Mouse (Mus musculus) MEL (cell line): ENCODE results near the gene Ubac2. TPM values are rescaled to one million over a fixed set of nuclear protein-coding genes. Genes with fewer than 3 reads are reported as not detected.

ENCODE experiments used
- DNase-seq: peaks from one replicate; pipeline ENCODE4 v3.0.0; 2011; ENCODE audit warnings: low read depth, low spot score
- H3K27ac ChIP-seq: 2 replicates; pipeline ENCODE4 v1.5.1; 2012; ENCODE audit warnings: low read depth, mild to moderate bottlenecking, control low read depth, low read length, moderate library complexity; ENCODE audit not compliant: control insufficient read depth
- H3K27me3 ChIP-seq, 2 experiments: fragments of 150-350 bp in 1 of 2; sonication (generic) in 1 of 2; 2 replicates each; pipeline ENCODE4 v1.6.1; 2012; ENCODE audit warnings: low read length in 2 of 2, mild to moderate bottlenecking in 2 of 2, improper control_type of control experiment in 1 of 2, moderate library complexity in 1 of 2; ENCODE audit not compliant: insufficient read depth in 2 of 2, control insufficient read depth in 1 of 2
- H3K36me3 ChIP-seq, 2 experiments: 2 replicates each; pipeline ENCODE4 v1.6.1; 2012 to 2014; ENCODE audit warnings: low read length in 2 of 2, improper control_type of control experiment in 1 of 2, inconsistent platforms in 1 of 2, mild to moderate bottlenecking in 1 of 2; ENCODE audit not compliant: insufficient read depth in 2 of 2, control insufficient read depth in 1 of 2
- H3K4me1 ChIP-seq, 2 experiments: fragments of 150-350 bp in 1 of 2; sonication (generic) in 1 of 2; 2 replicates each; pipeline ENCODE4 v1.6.1; 2012; ENCODE audit warnings: low read length in 2 of 2, improper control_type of control experiment in 1 of 2, mild to moderate bottlenecking in 1 of 2; ENCODE audit not compliant: insufficient read depth in 2 of 2, control insufficient read depth in 1 of 2
- H3K4me3 ChIP-seq, 2 experiments: fragments of 150-350 bp in 1 of 2; sonication (generic) in 1 of 2; 2 replicates each; pipeline ENCODE4 v1.5.1; 2012; ENCODE audit warnings: low read depth in 2 of 2, low read length in 2 of 2, mild to moderate bottlenecking in 2 of 2, moderate library complexity in 2 of 2, control low read depth in 1 of 2, improper control_type of control experiment in 1 of 2; ENCODE audit not compliant: control insufficient read depth in 1 of 2, insufficient read depth in 1 of 2
- H3K79me2 ChIP-seq: 2 replicates; pipeline ENCODE4 v1.6.1; 2012; ENCODE audit warnings: mild to moderate bottlenecking, low read length, moderate library complexity; ENCODE audit not compliant: control insufficient read depth, poor library complexity, insufficient read depth
- H3K9ac ChIP-seq: 2 replicates; pipeline ENCODE4 v1.6.1; 2012; ENCODE audit warnings: low read depth, mild to moderate bottlenecking, control low read depth, low read length, moderate library complexity; ENCODE audit not compliant: control insufficient read depth, poor library complexity, severe bottlenecking
- H3K9me3 ChIP-seq: fragments of 150-350 bp; sonication (generic); replicated peaks from 2 replicates; pipeline ENCODE4 v1.6.1; 2012; ENCODE audit warnings: mild to moderate bottlenecking, low read length, improper control_type of control experiment, moderate library complexity; ENCODE audit not compliant: insufficient read depth
- BHLHE40 ChIP-seq: IDR thresholded peaks from 2 replicates; pipeline ENCODE4 v1.6.1; 2012; ENCODE audit warnings: low read depth, mild to moderate bottlenecking, inconsistent platforms, low read length, improper control_type of control experiment, borderline replicate concordance
- CHD1 ChIP-seq: IDR thresholded peaks from 2 replicates; pipeline ENCODE4 v1.6.1; 2012; ENCODE audit warnings: low read depth, mild to moderate bottlenecking, inconsistent platforms, low read length, improper control_type of control experiment
- CHD2 ChIP-seq: IDR thresholded peaks from 2 replicates; pipeline ENCODE4 v1.6.1; 2011; ENCODE audit warnings: low read length, improper control_type of control experiment
- CTCF ChIP-seq, 3 experiments: IDR thresholded peaks in 2 of 3; conservative IDR thresholded peaks in 1 of 3; 2 replicates each; pipeline ENCODE4 v1.5.1; 2011 to 2012; ENCODE audit warnings: low read length in 3 of 3, low read depth in 2 of 3, mild to moderate bottlenecking in 2 of 3, improper control_type of control experiment in 1 of 3, inconsistent platforms in 1 of 3, mixed read lengths in 1 of 3, moderate library complexity in 1 of 3; ENCODE audit not compliant: control insufficient read depth in 1 of 3, insufficient read depth in 1 of 3, poor library complexity in 1 of 3, severe bottlenecking in 1 of 3
- E2F4 ChIP-seq: IDR thresholded peaks from 2 replicates; pipeline ENCODE4 v1.6.1; 2011; ENCODE audit warnings: low read depth, low read length, improper control_type of control experiment, borderline replicate concordance
- ELF1 ChIP-seq: IDR thresholded peaks from 2 replicates; pipeline ENCODE4 v1.6.1; 2014; ENCODE audit warnings: low read depth, mild to moderate bottlenecking, inconsistent platforms, low read length, improper control_type of control experiment, moderate library complexity
- EP300 ChIP-seq, 2 experiments: IDR thresholded peaks; 2 replicates each; pipeline ENCODE4 v1.6.1; 2011; ENCODE audit warnings: improper control_type of control experiment in 2 of 2, low read length in 2 of 2, low read depth in 1 of 2, mild to moderate bottlenecking in 1 of 2
- JUND ChIP-seq: IDR thresholded peaks from 2 replicates; pipeline ENCODE4 v1.6.1; 2011; ENCODE audit warnings: low read depth, mild to moderate bottlenecking, improper control_type of control experiment, low read length
- KAT2A ChIP-seq: conservative IDR thresholded peaks from 2 replicates; pipeline ENCODE4 v1.6.1; 2012; ENCODE audit warnings: low read depth, low read length, improper control_type of control experiment, inconsistent platforms
- MAX ChIP-seq: IDR thresholded peaks from 2 replicates; pipeline ENCODE4 v1.6.1; 2011; ENCODE audit warnings: low read length, improper control_type of control experiment
- MAZ ChIP-seq: IDR thresholded peaks from 2 replicates; pipeline ENCODE4 v1.6.1; 2012; ENCODE audit warnings: low read depth, mild to moderate bottlenecking, inconsistent platforms, low read length, improper control_type of control experiment
- POLR2AphosphoS2 ChIP-seq: IDR thresholded peaks from 2 replicates; pipeline ENCODE4 v1.6.1; 2011; ENCODE audit warnings: low read length, improper control_type of control experiment
- POLR2AphosphoS5 ChIP-seq: IDR thresholded peaks from 2 replicates; pipeline ENCODE4 v1.6.1; 2012; ENCODE audit warnings: low read depth, borderline replicate concordance, mild to moderate bottlenecking, inconsistent platforms, low read length, moderate library complexity, mixed read lengths
- RAD21 ChIP-seq: IDR thresholded peaks from 2 replicates; pipeline ENCODE4 v1.6.1; 2011; ENCODE audit warnings: mild to moderate bottlenecking, low read depth, low read length, improper control_type of control experiment
- SIN3A ChIP-seq: IDR thresholded peaks from 2 replicates; pipeline ENCODE4 v1.6.1; 2012; ENCODE audit warnings: low read length, improper control_type of control experiment, inconsistent platforms
- SMC3 ChIP-seq: IDR thresholded peaks from 2 replicates; pipeline ENCODE4 v1.6.1; 2011; ENCODE audit warnings: low read depth, low read length, improper control_type of control experiment
- UBTF ChIP-seq: IDR thresholded peaks from 2 replicates; pipeline ENCODE4 v1.6.1; 2012; ENCODE audit warnings: low read depth, mild to moderate bottlenecking, inconsistent platforms, low read length, improper control_type of control experiment, moderate library complexity, borderline replicate concordance; ENCODE audit not compliant: insufficient read depth
- USF2 ChIP-seq, 2 experiments: IDR thresholded peaks; 2 replicates each; pipeline ENCODE4 v1.6.1; 2011 to 2012; ENCODE audit warnings: improper control_type of control experiment in 2 of 2, low read length in 2 of 2, borderline replicate concordance in 1 of 2, inconsistent platforms in 1 of 2, low read depth in 1 of 2, mild to moderate bottlenecking in 1 of 2; ENCODE audit not compliant: insufficient read depth in 1 of 2
- ZMIZ1 ChIP-seq: IDR thresholded peaks from 2 replicates; pipeline ENCODE4 v1.6.1; 2012; ENCODE audit warnings: low read depth, mild to moderate bottlenecking, inconsistent platforms, low read length, improper control_type of control experiment, moderate library complexity
- ZNF384 ChIP-seq: IDR thresholded peaks from 2 replicates; pipeline ENCODE4 v1.6.1; 2012; ENCODE audit warnings: low read depth, mild to moderate bottlenecking, inconsistent platforms, low read length, improper control_type of control experiment
- polyA plus RNA-seq, 2 experiments: library from polyadenylated mRNA; stranded (reverse) in 1 of 2; unstranded in 1 of 2; fragments of >175 nt in 1 of 2; fragments of >200 nt in 1 of 2; gene quantifications; 2 replicates each; pipeline versions ENCODE4 v1.2.1 to v1.2.4; 2012; ENCODE audit warnings: low replicate concordance in 2 of 2, low read depth in 1 of 2; ENCODE audit not compliant: insufficient read length in 2 of 2, insufficient read depth in 1 of 2, missing spikeins in 1 of 2
- total RNA-seq: library from RNA; depleted of rRNA; stranded (reverse); fragments of 300-350 nt; gene quantifications from 2 replicates; pipeline ENCODE4 v1.2.3, GENCODE M21; 2012

Gene Ubac2
- total and polyA plus RNA-seq, 3 experiments, result 32.9 to 44.8 TPM; not detected in 1

- no peaks in the 10 kb centered on the region for H3K27me3 ChIP-seq
- DNase-seq, result no peak
- H3K4me3 ChIP-seq, result no peak overlapping the region
- peaks cover 0 to 20% of the 10 kb centered on the region in 2 experiments; a peak in 2 of 4 replicates for H3K36me3 ChIP-seq
- peaks cover 5 to 30% of the 10 kb centered on the region in 2 experiments for H3K4me1 ChIP-seq
- H3K9ac ChIP-seq, result no peak overlapping the region
- H3K79me2 ChIP-seq, result no peaks in the 10 kb centered on the region
- no peaks in the 10 kb centered on the region for H3K9me3 ChIP-seq
- no peak for TF ChIP-seq CHD1
- no peak for TF ChIP-seq BHLHE40
- no peak for TF ChIP-seq CTCF (IDR thresholded peaks at IDR 0.05 in 2 of 3, conservative IDR thresholded peaks at IDR 0.05 in 1 of 3; ENCODE audit: control insufficient read depth in 1 of 3, insufficient read depth in 1 of 3, low read depth in 2 of 3, low read length in 3 of 3, poor library complexity in 1 of 3, severe bottlenecking in 1 of 3)
- no peak for TF ChIP-seq ZMIZ1
- no peak for TF ChIP-seq ELF1
- no peak for TF ChIP-seq POLR2AphosphoS5
- TF ChIP-seq UBTF, result no peak
- no peak for TF ChIP-seq SIN3A
- no peak for TF ChIP-seq SMC3
- TF ChIP-seq MAZ, result no peak
- TF ChIP-seq POLR2AphosphoS2, result no peak
- no peak for TF ChIP-seq EP300 (IDR thresholded peaks at IDR 0.05; ENCODE audit: low read depth in 1 of 2, low read length in 2 of 2)
- TF ChIP-seq E2F4, result no peak
- no peak for TF ChIP-seq JUND
- no peak for TF ChIP-seq MAX
- no peak for TF ChIP-seq KAT2A
- TF ChIP-seq RAD21, result no peak
- no peak for TF ChIP-seq CHD2
- no peak overlapping the region for H3K27ac ChIP-seq
Measured at GRCm38 (mm10) chr14:121960031-121960430, 81.6 kb downstream of the Ubac2 start.

- TF ChIP-seq POLR2AphosphoS2 (no peak), ZNF384 (no peak), CHD2 (no peak), USF2 (IDR thresholded peaks at IDR 0.05; ENCODE audit: borderline replicate concordance in 1 of 2, insufficient read depth in 1 of 2, low read depth in 1 of 2, low read length in 2 of 2) (no peak), SMC3 (no peak), ZMIZ1 (no peak)
- no peak overlapping the region for H3K4me3 ChIP-seq
- H3K27me3 ChIP-seq, result no peaks in the 10 kb centered on the region
- H3K4me1 ChIP-seq, result peaks cover 5 to 30% of the 10 kb centered on the region in 2 experiments
- H3K27ac ChIP-seq, result no peak overlapping the region
- no peaks in the 10 kb centered on the region for H3K9me3 ChIP-seq
- H3K79me2 ChIP-seq, result no peaks in the 10 kb centered on the region
- H3K36me3 ChIP-seq, result peaks cover 0 to 20% of the 10 kb centered on the region in 2 experiments; a peak in 2 of 4 replicates
- H3K9ac ChIP-seq, result no peak overlapping the region
- peak; percentile 38 for DNase-seq
Measured at GRCm38 (mm10) chr14:121960531-121960930, 82.1 kb downstream of the Ubac2 start.
